Mouse (Mus musculus): ENCODE data around the gene Lman1l. TPM values are rescaled to one million over a fixed set of nuclear protein-coding genes. Genes with fewer than 3 reads are reported as not detected.

Lman1l gene
- polyA plus RNA-seq (2015; fragmentation: Nextera tagmentation; extraction: Ambion mirVana) = not detected in 2 replicates

- H3K27ac ChIP-seq = no peak within 1 kb of the TSS
- H3K36me3 ChIP-seq (replicated peaks) = no peaks in the 10 kb centered on the region
- H3K9ac ChIP-seq = no peak within 1 kb of the TSS
- no peaks in the 10 kb centered on the region for H3K27me3 ChIP-seq (replicated peaks)
- H3K4me2 ChIP-seq = no peak within 1 kb of the TSS
- H3K4me3 ChIP-seq = no peak within 1 kb of the TSS
- WGBS = 95% methylated on average over 5 of the region's 5 CpGs
- H3K9me3 ChIP-seq = no peaks in the 10 kb centered on the region
- H3K4me1 ChIP-seq = no peaks in the 10 kb centered on the region
- no peak for ATAC-seq (replicated peaks)
Measured at GRCm38 (mm10) chr9:57620674-57621073, at the start of gene Lman1l. Gene Lman1l (minus strand): TSS chr9:57620774.

- Histone ChIP-seq H3K9ac (no peak overlapping the region), H3K4me3 (no peak overlapping the region), H3K27ac (no peak overlapping the region), H3K9me3 (no peaks in the 10 kb centered on the region), H3K4me1 (no peaks in the 10 kb centered on the region), H3K27me3 (replicated peaks) (0 out of 2 replicates have a peak, but pooled peaks cover under 1% of the 10 kb centered on the region), H3K4me2 (no peak overlapping the region), H3K36me3 (replicated peaks) (no peaks in the 10 kb centered on the region)
- no peak for ATAC-seq (replicated peaks)
- WGBS = 76% methylated on average over 3 of the region's 3 CpGs
Measured at GRCm38 (mm10) chr9:57669566-57669965, 49.0 kb upstream of the Lman1l start.

- WGBS = 68% methylated on average over 1 of the region's 1 CpGs
- Histone ChIP-seq H3K27me3 (replicated peaks) (0 out of 2 replicates have a peak, but pooled peaks cover 2% of the 10 kb centered on the region), H3K27ac (no peak overlapping the region)
Measured at GRCm38 (mm10) chr9:57668277-57668676, 47.7 kb upstream of the Lman1l start.

GRCm38 (mm10) chr9:57667817-57668216, 47.2 kb upstream of the Lman1l start:
- no peak for ATAC-seq (replicated peaks)
- Histone ChIP-seq H3K9me3 (no peaks in the 10 kb centered on the region), H3K9ac (no peak overlapping the region), H3K27ac (no peak overlapping the region), H3K27me3 (replicated peaks) (0 out of 2 replicates have a peak, but pooled peaks cover 2% of the 10 kb centered on the region), H3K4me3 (no peak overlapping the region), H3K4me1 (no peaks in the 10 kb centered on the region), H3K4me2 (no peak overlapping the region), H3K36me3 (replicated peaks) (no peaks in the 10 kb centered on the region)
- WGBS = 54% methylated on average over 11 of the region's 11 CpGs

More at GRCm38 (mm10) chr9:57668277-57668676, 47.7 kb upstream of the Lman1l start:
- no peak overlapping the region for H3K4me3 ChIP-seq
- H3K4me1 ChIP-seq = no peaks in the 10 kb centered on the region
- no peak for ATAC-seq (replicated peaks)
- no peaks in the 10 kb centered on the region for H3K36me3 ChIP-seq (replicated peaks)
- H3K9me3 ChIP-seq = no peaks in the 10 kb centered on the region
- no peak overlapping the region for H3K4me2 ChIP-seq
- no peak overlapping the region for H3K9ac ChIP-seq

GRCm38 (mm10) chr9:57667136-57667535, 46.6 kb upstream of the Lman1l start:
- no peak overlapping the region for H3K4me2 ChIP-seq
- H3K9ac ChIP-seq = no peak overlapping the region
- 0 out of 2 replicates have a peak, but pooled peaks cover 2% of the 10 kb centered on the region for H3K27me3 ChIP-seq (replicated peaks)
- WGBS = 72% methylated on average over 3 of the region's 3 CpGs
- no peak overlapping the region for H3K27ac ChIP-seq
- no peaks in the 10 kb centered on the region for H3K4me1 ChIP-seq
- no peak for ATAC-seq (replicated peaks)
- H3K9me3 ChIP-seq = no peaks in the 10 kb centered on the region
- H3K4me3 ChIP-seq = no peak overlapping the region
- H3K36me3 ChIP-seq (replicated peaks) = no peaks in the 10 kb centered on the region

GRCm38 (mm10) chr9:57666536-57666935, 46.0 kb upstream of the Lman1l start:
- no peaks in the 10 kb centered on the region for H3K9me3 ChIP-seq
- H3K4me2 ChIP-seq = no peak overlapping the region
- no peak overlapping the region for H3K27ac ChIP-seq
- no peaks in the 10 kb centered on the region for H3K4me1 ChIP-seq
- no peak for ATAC-seq (replicated peaks)
- H3K4me3 ChIP-seq = no peak overlapping the region
- no peak overlapping the region for H3K9ac ChIP-seq
- H3K27me3 ChIP-seq (replicated peaks) = 0 out of 2 replicates have a peak, but pooled peaks cover 2% of the 10 kb centered on the region
- 89% methylated on average over 8 of the region's 8 CpGs for WGBS
- no peaks in the 10 kb centered on the region for H3K36me3 ChIP-seq (replicated peaks)

- Histone ChIP-seq H3K27ac (no peak overlapping the region), H3K9me3 (no peaks in the 10 kb centered on the region), H3K27me3 (replicated peaks) (0 out of 2 replicates have a peak, but pooled peaks cover 2% of the 10 kb centered on the region), H3K4me2 (no peak overlapping the region), H3K9ac (no peak overlapping the region), H3K4me3 (no peak overlapping the region), H3K4me1 (no peaks in the 10 kb centered on the region), H3K36me3 (replicated peaks) (no peaks in the 10 kb centered on the region)
- ATAC-seq (replicated peaks) = no peak
- WGBS = 68% methylated on average over 7 of the region's 7 CpGs
Measured at GRCm38 (mm10) chr9:57664616-57665015, 44.0 kb upstream of the Lman1l start.

GRCm38 (mm10) chr9:57661552-57661951, 41.0 kb upstream of the Lman1l start:
- Histone ChIP-seq H3K36me3 (replicated peaks) (no peaks in the 10 kb centered on the region), H3K9me3 (no peaks in the 10 kb centered on the region), H3K9ac (no peak overlapping the region), H3K27ac (no peak overlapping the region), H3K4me3 (no peak overlapping the region), H3K27me3 (replicated peaks) (0 out of 2 replicates have a peak, but pooled peaks cover 2% of the 10 kb centered on the region), H3K4me1 (no peaks in the 10 kb centered on the region), H3K4me2 (no peak overlapping the region)
- 71% methylated on average over 3 of the region's 3 CpGs for WGBS
- ATAC-seq (replicated peaks) = no peak

- Histone ChIP-seq H3K9me3 (no peaks in the 10 kb centered on the region), H3K27me3 (replicated peaks) (0 out of 2 replicates have a peak, but pooled peaks cover 2% of the 10 kb centered on the region), H3K36me3 (replicated peaks) (no peaks in the 10 kb centered on the region), H3K27ac (no peak overlapping the region), H3K4me2 (no peak overlapping the region), H3K9ac (no peak overlapping the region), H3K4me1 (peaks cover 6% of the 10 kb centered on the region), H3K4me3 (no peak overlapping the region)
- WGBS = 84% methylated on average over 6 of the region's 6 CpGs
- ATAC-seq (replicated peaks) = no peak
Measured at GRCm38 (mm10) chr9:57660501-57660900, 39.9 kb upstream of the Lman1l start.

GRCm38 (mm10) chr9:57659774-57660173, 39.2 kb upstream of the Lman1l start:
- H3K4me2 ChIP-seq = no peak overlapping the region
- peaks cover 7% of the 10 kb centered on the region for H3K4me1 ChIP-seq
- H3K27ac ChIP-seq = no peak overlapping the region
- no peak overlapping the region for H3K9ac ChIP-seq
- H3K4me3 ChIP-seq = no peak overlapping the region
- 0 out of 2 replicates have a peak, but pooled peaks cover 2% of the 10 kb centered on the region for H3K27me3 ChIP-seq (replicated peaks)
- no peaks in the 10 kb centered on the region for H3K9me3 ChIP-seq
- no peaks in the 10 kb centered on the region for H3K36me3 ChIP-seq (replicated peaks)
- 23% methylated on average over 4 of the region's 4 CpGs for WGBS
- no peak for ATAC-seq (replicated peaks)

- Histone ChIP-seq H3K9me3 (no peaks in the 10 kb centered on the region), H3K27me3 (replicated peaks) (no peaks in the 10 kb centered on the region), H3K27ac (no peak overlapping the region), H3K4me1 (peaks cover 7% of the 10 kb centered on the region), H3K36me3 (replicated peaks) (no peaks in the 10 kb centered on the region), H3K9ac (no peak overlapping the region), H3K4me2 (no peak overlapping the region), H3K4me3 (no peak overlapping the region)
- 87% methylated on average over 4 of the region's 4 CpGs for WGBS
- no peak for ATAC-seq (replicated peaks)
Measured at GRCm38 (mm10) chr9:57658970-57659369, 38.4 kb upstream of the Lman1l start.

- ATAC-seq (replicated peaks) = no peak
- Histone ChIP-seq H3K27ac (no peak overlapping the region), H3K4me3 (no peak overlapping the region), H3K36me3 (replicated peaks) (no peaks in the 10 kb centered on the region), H3K27me3 (replicated peaks) (no peaks in the 10 kb centered on the region; the same call in 1 of the 2 replicates), H3K9ac (no peak overlapping the region), H3K4me2 (no peak overlapping the region), H3K4me1 (peaks cover 14% of the 10 kb centered on the region), H3K9me3 (no peaks in the 10 kb centered on the region)
- WGBS = 56% methylated on average over 4 of the region's 4 CpGs
Measured at GRCm38 (mm10) chr9:57657843-57658242, 37.3 kb upstream of the Lman1l start.

GRCm38 (mm10) chr9:57656631-57657350, 36.2 kb upstream of the Lman1l start:
- no peak for ATAC-seq (replicated peaks)
- Histone ChIP-seq H3K36me3 (replicated peaks) (no peaks in the 10 kb centered on the region), H3K4me1 (peaks cover 16% of the 10 kb centered on the region), H3K27me3 (replicated peaks) (no peaks in the 10 kb centered on the region; the same call in 1 of the 2 replicates), H3K4me2 (no peak overlapping the region), H3K4me3 (no peak overlapping the region), H3K9ac (no peak overlapping the region), H3K27ac (no peak overlapping the region), H3K9me3 (no peaks in the 10 kb centered on the region)
- 91% methylated on average over 19 of the region's 19 CpGs for WGBS

Data from midbrain, embryonic 15.5 days (tissue).